Mouse (Mus musculus): ENCODE measurements at regions not wholly inside any gene's neighbourhood (a gene's known extent, or its start where the extent isn't known, plus 50 kb on each side); places are given as distances from the start of the nearest gene placed in this dataset.

GRCm38 (mm10) chr13:55892250-55892649 lies 56.3 kb upstream of the Pitx1 start:
- H3K4me3 ChIP-seq (ENCODE audit: control insufficient read depth in 1 of 2, insufficient read depth in 1 of 2, low read depth in 2 of 2, low read length in 2 of 2) = no peak overlapping the region
- DNase-seq (ENCODE audit: low read depth, low spot score) = no peak
- no peaks in the 10 kb centered on the region for H3K4me1 ChIP-seq (ENCODE audit: control insufficient read depth in 1 of 2, insufficient read depth in 2 of 2, low read length in 2 of 2)
- H3K9me3 ChIP-seq (replicated peaks; ENCODE audit: insufficient read depth, low read length) = no peaks in the 10 kb centered on the region
- no peaks in the 10 kb centered on the region for H3K79me2 ChIP-seq (ENCODE audit: control insufficient read depth, insufficient read depth, low read length, poor library complexity)
- no peak overlapping the region for H3K27ac ChIP-seq (ENCODE audit: control insufficient read depth, low read depth, low read length)
- H3K9ac ChIP-seq (ENCODE audit: control insufficient read depth, low read depth, low read length, poor library complexity, severe bottlenecking) = no peak overlapping the region
- no peaks in the 10 kb centered on the region for H3K36me3 ChIP-seq (ENCODE audit: control insufficient read depth in 1 of 2, insufficient read depth in 2 of 2, low read length in 2 of 2)
- no peak for TF ChIP-seq KAT2A (conservative IDR thresholded peaks at IDR 0.05; ENCODE audit: low read depth, low read length)
- no peak for TF ChIP-seq TAL1 (IDR thresholded peaks at IDR 0.05; ENCODE audit: low read length)
- TF ChIP-seq NRF1 (IDR thresholded peaks at IDR 0.05; ENCODE audit: insufficient read depth, low read depth, low read length, poor library complexity, severe bottlenecking) = no peak
- TF ChIP-seq MYC (IDR thresholded peaks at IDR 0.05; ENCODE audit: low read depth, low read length) = no peak
- no peak for TF ChIP-seq MAFK (IDR thresholded peaks at IDR 0.05; ENCODE audit: borderline replicate concordance, low read depth, low read length)
- no peak for TF ChIP-seq RAD21 (IDR thresholded peaks at IDR 0.05; ENCODE audit: low read depth, low read length)
- TF ChIP-seq ETS1 (IDR thresholded peaks at IDR 0.05; ENCODE audit: low read depth, low read length) = no peak
- TF ChIP-seq TBP (IDR thresholded peaks at IDR 0.05; ENCODE audit: low read depth, low read length) = no peak
- no peak for TF ChIP-seq MXI1 (IDR thresholded peaks at IDR 0.05; ENCODE audit: low read depth, low read length)
- no peak for TF ChIP-seq POLR2AphosphoS5 (IDR thresholded peaks at IDR 0.05; ENCODE audit: borderline replicate concordance, low read depth, low read length)
- TF ChIP-seq ELF1 (IDR thresholded peaks at IDR 0.05; ENCODE audit: low read depth, low read length) = no peak
- no peak for TF ChIP-seq TCF12 (IDR thresholded peaks at IDR 0.05; ENCODE audit: low read depth, low read length)
- TF ChIP-seq POLR2A (IDR thresholded peaks at IDR 0.05; ENCODE audit: control insufficient read depth in 1 of 2, insufficient read depth in 1 of 2, low read depth in 1 of 2, low read length in 2 of 2, poor library complexity in 1 of 2) = no peak
- TF ChIP-seq NELFE (IDR thresholded peaks at IDR 0.05; ENCODE audit: low read depth, low read length) = no peak
- no peak for TF ChIP-seq HCFC1 (IDR thresholded peaks at IDR 0.05; ENCODE audit: low read depth, low read length)
- TF ChIP-seq USF2 (IDR thresholded peaks at IDR 0.05; ENCODE audit: borderline replicate concordance in 1 of 2, insufficient read depth in 1 of 2, low read depth in 1 of 2, low read length in 2 of 2) = no peak
- TF ChIP-seq CTCF (IDR thresholded peaks at IDR 0.05 in 2 of 3, conservative IDR thresholded peaks at IDR 0.05 in 1 of 3; ENCODE audit: control insufficient read depth in 1 of 3, insufficient read depth in 1 of 3, low read depth in 2 of 3, low read length in 3 of 3, poor library complexity in 1 of 3, severe bottlenecking in 1 of 3) = no peak
- TF ChIP-seq GABPA (IDR thresholded peaks at IDR 0.05; ENCODE audit: low read depth, low read length) = no peak
- no peak for TF ChIP-seq RCOR1 (IDR thresholded peaks at IDR 0.05; ENCODE audit: low read depth, low read length)
- TF ChIP-seq MAZ (IDR thresholded peaks at IDR 0.05; ENCODE audit: low read depth, low read length) = no peak
- no peaks in the 10 kb centered on the region for H3K27me3 ChIP-seq (ENCODE audit: control insufficient read depth in 1 of 2, insufficient read depth in 2 of 2, low read length in 2 of 2)

- no peak overlapping the region for H3K4me3 ChIP-seq (ENCODE audit: control insufficient read depth in 1 of 2, insufficient read depth in 1 of 2, low read depth in 2 of 2, low read length in 2 of 2)
- H3K27ac ChIP-seq (ENCODE audit: control insufficient read depth, low read depth, low read length) = no peak overlapping the region
- H3K9me3 ChIP-seq (replicated peaks; ENCODE audit: insufficient read depth, low read length) = no peaks in the 10 kb centered on the region
- H3K9ac ChIP-seq (ENCODE audit: control insufficient read depth, low read depth, low read length, poor library complexity, severe bottlenecking) = no peak overlapping the region
- H3K27me3 ChIP-seq (ENCODE audit: control insufficient read depth in 1 of 2, insufficient read depth in 2 of 2, low read length in 2 of 2) = no peaks in the 10 kb centered on the region
- H3K4me1 ChIP-seq (ENCODE audit: control insufficient read depth in 1 of 2, insufficient read depth in 2 of 2, low read length in 2 of 2) = no peaks in the 10 kb centered on the region
- H3K36me3 ChIP-seq (ENCODE audit: control insufficient read depth in 1 of 2, insufficient read depth in 2 of 2, low read length in 2 of 2) = no peaks in the 10 kb centered on the region
- no peak for DNase-seq (ENCODE audit: low read depth, low spot score)
- no peak for TF ChIP-seq USF1 (IDR thresholded peaks at IDR 0.05; ENCODE audit: low read depth, low read length)
- no peak for TF ChIP-seq JUND (IDR thresholded peaks at IDR 0.05; ENCODE audit: low read depth, low read length)
- no peak for TF ChIP-seq POLR2AphosphoS2 (IDR thresholded peaks at IDR 0.05; ENCODE audit: low read length)
- TF ChIP-seq TBP (IDR thresholded peaks at IDR 0.05; ENCODE audit: low read depth, low read length) = no peak
- no peak for TF ChIP-seq ELF1 (IDR thresholded peaks at IDR 0.05; ENCODE audit: low read depth, low read length)
- no peak for TF ChIP-seq KAT2A (conservative IDR thresholded peaks at IDR 0.05; ENCODE audit: low read depth, low read length)
- TF ChIP-seq MYB (IDR thresholded peaks at IDR 0.05; ENCODE audit: low read depth, low read length) = no peak
- no peak for TF ChIP-seq MAFK (IDR thresholded peaks at IDR 0.05; ENCODE audit: borderline replicate concordance, low read depth, low read length)
- TF ChIP-seq CHD2 (IDR thresholded peaks at IDR 0.05; ENCODE audit: low read length) = no peak
- no peaks in the 10 kb centered on the region for H3K79me2 ChIP-seq (ENCODE audit: control insufficient read depth, insufficient read depth, low read length, poor library complexity)
These were observed 51.2 kb upstream of the Pitx1 start for GRCm38 (mm10) chr13:55887099-55887736.
